ENCODE assay signal across 8 mouse cellular contexts in the genomic region with DNA sequence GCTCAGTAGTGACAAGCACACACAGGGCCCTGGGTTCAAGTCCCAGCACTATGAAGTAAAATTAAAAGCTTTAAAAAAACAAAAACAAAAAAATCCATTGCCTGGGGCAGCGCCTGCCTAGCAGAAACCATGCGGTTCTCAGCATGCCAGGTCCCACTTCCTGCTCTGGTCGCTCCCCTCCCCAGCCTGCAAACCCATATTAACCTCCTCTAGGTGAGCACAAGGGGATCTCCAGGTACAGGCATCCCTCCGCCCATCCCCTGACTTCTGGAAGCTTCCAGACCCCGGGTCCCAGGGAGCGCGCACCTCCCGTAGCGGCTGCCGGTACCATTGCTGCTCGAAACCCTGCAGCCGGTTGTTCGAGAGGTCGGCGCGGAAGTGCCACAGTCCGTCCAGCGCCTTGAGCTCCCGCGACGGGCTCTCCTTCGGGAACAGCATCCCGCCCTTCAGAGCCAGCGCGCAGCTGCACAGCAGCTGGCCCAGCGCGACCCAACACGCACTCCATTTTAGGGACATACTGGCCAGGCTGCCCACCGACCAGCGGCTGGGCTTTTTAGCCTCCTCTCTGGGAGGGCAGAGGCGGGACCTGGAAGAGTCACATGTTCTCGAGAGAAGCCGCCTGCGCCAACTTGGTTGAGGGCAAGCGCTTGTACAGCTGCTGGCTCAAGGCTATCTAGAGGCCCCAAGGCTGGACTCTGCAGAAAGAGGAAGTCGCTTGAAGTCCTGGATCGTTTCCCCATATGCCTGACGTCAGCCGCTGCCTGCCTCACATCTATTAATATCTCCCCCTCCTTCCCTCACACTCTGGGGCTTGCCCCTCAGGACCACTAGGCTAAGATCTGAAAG. TPM values are rescaled to one million over a fixed set of nuclear protein-coding genes. Genes with fewer than 3 reads are reported as not detected.
A peak's percentile ranks its signal among the peaks of the same experiment; 100 is the strongest.
DNase-seq lines count a peak whose midpoint lies in the region; ATAC-seq and TF ChIP-seq lines count a peak whose summit lies in the region.

A gene (minus strand): TSS at position 749 of the 846 bp plus-strand sequence.

- H3K4me2 ChIP-seq in forebrain, embryonic 15.5 days (replicated peaks), result peak within 1 kb of the TSS; percentile 81
- peak within 1 kb of the TSS; percentile 89 for H3K4me2 ChIP-seq in liver, postnatal 0 days (ENCODE audit: low read depth, low read length)
- peak within 1 kb of the TSS; percentile 78 for H3K4me2 ChIP-seq in neural tube, embryonic 13.5 days

- intact Hi-C loops in heart, postnatal 14 days (cut with DNase I), result no loop called here

- H3K27me3 ChIP-seq in E14TG2a.4 (ENCODE audit: insufficient read depth, low read length), result peaks cover 29% of the 10 kb centered on the region
- no peaks in the 10 kb centered on the region for H3K27me3 ChIP-seq in forebrain, embryonic 15.5 days
- H3K27me3 ChIP-seq in liver, postnatal 0 days (ENCODE audit: insufficient read depth, low read length), result no peaks in the 10 kb centered on the region
- no peaks in the 10 kb centered on the region for H3K27me3 ChIP-seq in neural tube, embryonic 13.5 days

- no peaks in the 10 kb centered on the region for H3K9me3 ChIP-seq in E14TG2a.4 (ENCODE audit: low read length)
- H3K9me3 ChIP-seq in forebrain, embryonic 15.5 days, result no peaks in the 10 kb centered on the region
- no peaks in the 10 kb centered on the region for H3K9me3 ChIP-seq in liver, postnatal 0 days (ENCODE audit: low read length)
- H3K9me3 ChIP-seq in neural tube, embryonic 13.5 days, result peaks cover 14% of the 10 kb centered on the region

- peak within 1 kb of the TSS; percentile 53 for H3K9ac ChIP-seq in forebrain, embryonic 15.5 days (replicated peaks)
- peak within 1 kb of the TSS; percentile 76 for H3K9ac ChIP-seq in liver, postnatal 0 days (replicated peaks)
- peak within 1 kb of the TSS; percentile 80 for H3K9ac ChIP-seq in neural tube, embryonic 13.5 days

- no peak within 1 kb of the TSS; the same call in 1 of the 2 replicates for H3K27ac ChIP-seq in forebrain, embryonic 15.5 days (replicated peaks)
- H3K27ac ChIP-seq in liver, postnatal 0 days (ENCODE audit: low read depth), result peak within 1 kb of the TSS; percentile 83
- peak within 1 kb of the TSS; percentile 55; the same call in 1 of the 2 replicates for H3K27ac ChIP-seq in neural tube, embryonic 13.5 days (replicated peaks)

- peak; percentile 54 for DNase-seq in cerebellum, adult 11-12 months
- peak; percentile 83 to 86 for DNase-seq in heart, postnatal 14 days
- DNase-seq in layer of hippocampus, adult 11-12 months (ENCODE audit: low spot score), result peak; percentile 82
- DNase-seq in liver, postnatal 0 days, result peak; percentile 86
- DNase-seq in telencephalon, adult 2 months (ENCODE audit: low read depth, low spot score), result peak; percentile 69

- peak within 1 kb of the TSS; percentile 84 for H3K4me3 ChIP-seq in E14TG2a.4 (replicated peaks; ENCODE audit: low read length)
- H3K4me3 ChIP-seq in forebrain, embryonic 15.5 days, result peak within 1 kb of the TSS; percentile 49
- peak within 1 kb of the TSS; percentile 64 for H3K4me3 ChIP-seq in liver, postnatal 0 days (ENCODE audit: low read depth, low read length)
- peak within 1 kb of the TSS; percentile 61 for H3K4me3 ChIP-seq in neural tube, embryonic 13.5 days

- TF ChIP-seq EP300 in liver, postnatal 0 days (IDR thresholded peaks at IDR 0.05; ENCODE audit: low read depth), result no peak; the same call in 1 of the 2 replicates

- WGBS in forebrain, embryonic 15.5 days, result 1% methylated on average over 39 of the region's 39 CpGs
- under 1% methylated on average over 39 of the region's 39 CpGs for WGBS in liver, postnatal 0 days (ENCODE audit: insufficient replicate concordance)
- 2% methylated on average over 39 of the region's 39 CpGs for WGBS in neural tube, embryonic 13.5 days

- peaks cover 45% of the 10 kb centered on the region for H3K4me1 ChIP-seq in E14TG2a.4 (replicated peaks; ENCODE audit: low read depth, low read length)
- peaks cover 4% of the 10 kb centered on the region for H3K4me1 ChIP-seq in forebrain, embryonic 15.5 days
- H3K4me1 ChIP-seq in liver, postnatal 0 days (ENCODE audit: insufficient read depth), result peaks cover 18% of the 10 kb centered on the region
- peaks cover 11% of the 10 kb centered on the region for H3K4me1 ChIP-seq in neural tube, embryonic 13.5 days (replicated peaks)

- no peak for TF ChIP-seq CTCF in E14TG2a.4 (conservative IDR thresholded peaks at IDR 0.05; ENCODE audit: low read length)
- TF ChIP-seq CTCF in liver, postnatal 0 days (IDR thresholded peaks at IDR 0.05; ENCODE audit: low read depth), result no peak

- peaks cover 6% of the 10 kb centered on the region; the same call in 1 of the 2 replicates for H3K36me3 ChIP-seq in E14TG2a.4 (ENCODE audit: insufficient read depth, low read length)
- H3K36me3 ChIP-seq in forebrain, embryonic 15.5 days, result no peaks in the 10 kb centered on the region
- peaks cover 4% of the 10 kb centered on the region for H3K36me3 ChIP-seq in liver, postnatal 0 days (replicated peaks; ENCODE audit: insufficient read depth, low read length)
- no peaks in the 10 kb centered on the region for H3K36me3 ChIP-seq in neural tube, embryonic 13.5 days

- peak; percentile 84 for ATAC-seq in forebrain, embryonic 15.5 days (replicated peaks)
- ATAC-seq in liver, postnatal 0 days, result peak; percentile 86
- peak; percentile 83 for ATAC-seq in neural tube, embryonic 13.5 days (ENCODE audit: low read depth)

RNA-seq across cellular contexts. Expression of the gene that starts here (rescaled TPM):
- 17.6 TPM in 2 replicates for polyA plus RNA-seq in forebrain, embryonic 15.5 days (2015; fragmentation: Nextera tagmentation; extraction: Ambion mirVana)
- total RNA-seq in heart, postnatal 14 days (2021), result 10 to 100 TPM; 18.5 to 19.0 TPM
- 26.3 and 29.3 TPM in 2 replicates for polyA plus RNA-seq in liver, postnatal 0 days (2015; fragmentation: Nextera tagmentation; extraction: Ambion mirVana)
- polyA plus RNA-seq in neural tube, embryonic 13.5 days (2015; fragmentation: Nextera tagmentation; extraction: Ambion mirVana), result 30.9 and 33.3 TPM in 2 replicates
